Mouse (Mus musculus): ENCODE data around the gene Rps6kb2.
A peak's percentile ranks its signal among the peaks of the same experiment; 100 is the strongest.
"Not testable (repeated sequence)": the region's sequence is repeated elsewhere in the genome, so short reads cannot be mapped to it uniquely, and the experiment has no call there.

Rps6kb2 gene

GRCm38 (mm10) chr19:4142416-4143173, 20.6 kb downstream of the Rps6kb2 start:
- no peak for DNase-seq (ENCODE audit: low spot score)

GRCm38 (mm10) chr19:4140147-4140546, 23.0 kb downstream of the Rps6kb2 start:
- DNase-seq (ENCODE audit: low spot score) = no peak

DNA sequence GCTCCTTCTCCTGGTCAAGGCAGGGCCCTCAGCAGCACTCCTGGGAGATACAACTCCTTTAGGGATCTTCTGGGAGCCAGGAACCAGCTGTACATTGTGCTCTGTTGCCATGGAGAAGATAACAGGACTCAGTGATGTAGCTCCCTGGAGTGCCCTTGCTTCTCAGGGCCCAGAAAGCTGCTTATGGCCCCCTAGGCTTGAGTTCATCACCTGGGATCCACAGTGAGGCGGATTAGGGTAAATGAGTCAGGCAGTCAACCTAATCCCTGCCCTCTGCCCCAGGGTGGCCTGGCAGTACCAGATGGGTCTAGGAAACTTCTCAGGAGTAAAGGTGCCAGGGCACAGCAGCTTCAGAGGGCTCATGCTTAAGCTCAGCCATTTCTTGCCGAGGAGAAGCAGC, 23.7 kb downstream of the Rps6kb2 start, which contains the start of gene Gpr152:
Gene Gpr152 (plus strand): TSS at position 342 of the 400 bp plus-strand sequence.
- no peak for DNase-seq (ENCODE audit: low spot score)

- DNase-seq (ENCODE audit: low spot score) = no peak
These were observed 25.2 kb downstream of the Rps6kb2 start for GRCm38 (mm10) chr19:4137913-4138312.

DNA sequence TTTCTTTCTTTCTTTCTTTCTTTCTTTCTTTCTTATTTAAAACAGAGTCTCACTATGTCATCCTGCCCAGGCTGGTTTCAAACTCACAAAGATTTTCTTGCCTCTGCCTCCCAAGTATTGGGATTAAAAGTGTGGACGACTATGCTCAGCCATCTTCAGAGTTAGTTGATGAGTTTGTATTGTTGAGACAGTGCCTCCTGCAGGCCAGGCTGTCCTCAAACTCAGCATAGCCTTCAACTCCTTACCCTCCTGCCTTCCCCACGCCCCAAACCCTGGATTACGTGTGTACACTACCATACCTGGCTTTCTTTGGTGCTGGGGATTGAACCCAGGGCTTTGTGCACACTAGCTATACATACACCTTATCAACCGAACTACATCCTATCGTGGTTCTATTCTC, 26.7 kb downstream of the Rps6kb2 start:
- DNase-seq (ENCODE audit: low spot score) = no peak

- not testable (repeated sequence) for DNase-seq (ENCODE audit: low spot score)
These were observed 27.2 kb downstream of the Rps6kb2 start for GRCm38 (mm10) chr19:4135963-4136345.

- not testable (repeated sequence) for DNase-seq (ENCODE audit: low spot score)
These were observed 27.8 kb downstream of the Rps6kb2 start for GRCm38 (mm10) chr19:4135229-4135962.

- no peak for DNase-seq (ENCODE audit: low spot score)
These were observed 28.8 kb downstream of the Rps6kb2 start for GRCm38 (mm10) chr19:4134354-4134753.

- no peak for DNase-seq (ENCODE audit: low spot score)
These were observed 31.4 kb downstream of the Rps6kb2 start for GRCm38 (mm10) chr19:4131768-4132167.

DNA sequence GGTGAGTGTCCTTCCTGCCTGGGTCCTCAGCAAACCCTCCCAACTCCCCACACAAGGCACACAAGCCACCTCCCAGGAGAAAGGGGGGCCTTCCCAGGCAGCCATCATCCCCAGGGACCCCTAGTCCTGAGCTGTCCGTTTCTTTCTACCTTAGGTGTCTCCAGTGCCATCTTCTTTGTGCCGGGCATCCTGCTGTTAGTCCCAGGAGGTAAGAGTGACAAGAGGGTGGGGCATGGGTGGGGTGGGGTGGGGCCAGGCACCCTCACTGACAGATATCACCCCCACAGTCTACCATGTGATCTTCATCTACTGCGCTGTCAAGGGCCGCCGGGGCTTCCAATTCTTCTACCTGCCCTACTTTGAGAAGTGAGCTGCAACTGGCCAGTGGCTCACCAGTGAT, 32.1 kb downstream of the Rps6kb2 start:
- no peak for DNase-seq (ENCODE audit: low spot score)

- DNase-seq (ENCODE audit: low spot score) = no peak
These were observed 33.0 kb downstream of the Rps6kb2 start for GRCm38 (mm10) chr19:4130106-4130505.

GRCm38 (mm10) chr19:4129462-4129861, 33.7 kb downstream of the Rps6kb2 start:
- DNase-seq (ENCODE audit: low spot score) = no peak

DNA sequence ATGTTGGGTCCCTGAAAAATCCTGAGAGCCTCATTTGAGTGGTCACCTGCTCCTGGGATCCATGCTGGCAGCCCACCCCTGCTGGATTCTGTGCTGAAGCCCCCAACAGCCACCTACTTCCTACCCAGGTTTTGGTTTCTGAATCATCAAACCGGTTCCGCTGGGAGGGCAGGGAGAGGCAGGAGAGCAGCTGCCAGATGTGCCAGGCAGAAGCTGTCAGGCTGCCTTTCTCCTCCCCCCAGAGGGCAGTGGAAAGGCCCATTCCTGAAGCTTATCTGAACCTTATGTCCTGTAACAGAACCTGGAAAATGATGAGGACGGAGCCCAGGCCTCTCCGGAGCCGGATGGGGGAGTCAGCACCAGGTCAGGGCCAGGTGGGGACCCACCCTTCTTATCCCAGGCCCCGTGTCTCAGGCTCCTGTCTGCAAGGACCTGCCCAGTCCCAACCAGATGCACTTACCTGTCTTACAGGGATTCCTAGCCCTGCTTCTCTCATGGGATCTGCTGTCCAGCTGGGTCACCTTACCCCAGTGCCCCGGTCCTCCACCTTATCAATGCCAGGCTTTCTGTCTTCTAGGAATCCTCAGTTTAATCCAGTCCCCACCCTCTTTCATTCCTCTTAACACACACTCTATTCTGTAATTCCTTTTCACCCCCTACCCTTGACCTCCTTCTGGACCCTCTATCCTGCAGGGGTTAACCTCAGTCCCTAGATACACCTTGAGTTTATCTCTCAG, 36.2 kb downstream of the Rps6kb2 start:
- no peak for DNase-seq (ENCODE audit: low spot score)

- peak; percentile 98 for DNase-seq (ENCODE audit: low spot score)
These were observed 37.1 kb downstream of the Rps6kb2 start, which contains the start of gene Aip for GRCm38 (mm10) chr19:4125741-4126696. Gene Aip (minus strand): TSS chr19:4125858.

- DNase-seq (ENCODE audit: low spot score) = not testable (repeated sequence)
These were observed 37.9 kb downstream of the Rps6kb2 start for GRCm38 (mm10) chr19:4125268-4125667.

DNA sequence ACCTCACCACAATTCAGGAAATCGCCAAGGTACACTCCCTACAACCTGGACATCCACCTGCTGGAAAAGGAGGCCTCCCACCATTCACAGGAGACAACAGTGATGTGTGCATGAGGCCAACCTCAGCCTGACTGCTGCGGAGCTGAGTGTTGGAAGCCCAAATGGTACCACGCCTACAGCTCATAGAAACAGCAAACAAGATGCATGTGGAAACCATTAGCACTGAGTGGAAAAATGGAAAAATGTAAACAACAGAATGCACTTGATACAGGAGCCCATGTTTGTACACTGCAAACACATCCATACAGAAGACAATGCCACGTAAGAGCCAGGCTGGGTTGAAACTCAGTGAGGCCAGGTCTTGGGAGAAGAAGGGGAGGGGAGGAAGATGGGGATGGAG, 38.7 kb downstream of the Rps6kb2 start:
- DNase-seq (ENCODE audit: low spot score) = no peak

DNA sequence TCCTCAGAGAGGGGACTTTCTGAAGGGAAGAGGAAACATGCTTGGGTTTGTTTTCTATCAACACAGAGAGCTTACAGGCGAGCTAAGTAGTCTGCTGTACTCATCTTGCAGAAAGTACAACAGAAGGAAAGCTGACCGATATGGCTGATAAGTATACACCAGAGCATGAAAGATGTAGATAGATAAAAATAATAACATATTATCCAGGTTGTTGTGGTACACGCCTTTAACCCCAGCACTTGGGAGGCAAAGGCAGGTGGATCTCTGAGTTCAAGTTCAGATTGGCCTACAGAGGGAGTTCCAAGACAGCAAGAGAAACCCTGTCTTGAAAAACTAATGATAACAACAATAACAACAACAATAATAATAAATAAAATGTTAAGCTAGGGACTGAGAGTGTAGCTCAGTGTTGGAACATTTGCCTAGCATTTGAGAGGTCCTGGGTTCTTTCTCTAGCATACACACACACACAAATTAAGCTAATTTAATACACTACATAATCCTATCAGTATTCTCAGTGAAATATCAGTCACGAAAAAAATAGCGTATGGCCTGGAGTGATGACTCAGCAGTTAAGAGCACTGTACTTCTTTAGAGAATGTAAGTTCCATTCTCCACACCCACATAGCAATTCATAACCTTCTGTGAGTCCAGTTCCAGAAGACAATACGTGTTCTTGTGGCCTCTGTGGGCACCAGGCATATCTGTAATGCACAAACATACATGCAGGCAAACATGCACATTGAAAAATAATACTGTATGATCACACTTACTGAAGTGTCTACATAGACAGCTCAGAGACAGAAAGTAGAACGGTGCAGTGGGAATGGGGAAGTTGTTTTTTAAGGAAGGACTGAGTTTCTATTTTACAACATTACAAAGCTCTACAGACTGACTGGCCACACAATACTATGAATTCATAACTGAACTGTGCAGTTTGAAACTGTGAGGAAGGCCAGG, 40.5 kb downstream of the Rps6kb2 start:
- DNase-seq (ENCODE audit: low spot score) = no peak

- DNase-seq (ENCODE audit: low spot score) = not testable (repeated sequence)
These were observed 41.3 kb downstream of the Rps6kb2 start for GRCm38 (mm10) chr19:4121896-4122295.

DNA sequence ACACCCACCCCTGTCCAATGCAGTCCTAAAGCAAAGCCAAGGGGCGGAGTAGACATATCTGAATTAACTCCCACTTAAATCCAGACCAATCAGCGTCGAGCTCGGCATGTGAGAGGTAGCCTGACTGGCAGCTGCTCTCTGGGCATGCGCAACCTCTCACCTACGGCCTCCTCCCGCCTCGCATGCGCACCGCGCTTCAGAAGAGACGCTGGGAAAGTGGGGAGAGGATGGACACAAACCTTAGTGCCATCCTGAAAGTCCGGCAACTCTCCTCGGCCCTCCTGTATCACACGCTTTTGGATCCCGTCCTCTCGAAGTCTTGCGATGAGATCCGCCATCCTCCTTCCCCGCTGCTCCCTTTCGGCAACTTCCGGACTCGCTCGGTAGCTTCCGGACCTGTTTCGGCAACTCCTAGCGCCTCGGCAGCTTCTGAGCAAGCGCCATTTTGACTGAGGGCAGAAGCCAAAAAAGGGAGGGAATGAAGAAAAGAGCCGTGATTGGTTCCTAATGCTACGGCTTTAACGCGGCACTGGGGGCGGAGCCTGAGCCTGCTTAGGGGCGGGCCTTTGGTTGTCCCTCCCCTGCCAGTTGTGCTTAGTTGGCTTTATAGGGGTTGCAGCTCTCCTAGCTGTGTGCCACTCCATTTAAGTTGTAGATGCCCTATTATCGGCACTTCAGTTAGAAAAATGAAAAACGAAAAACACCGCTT, 41.9 kb downstream of the Rps6kb2 start:
- peak; percentile 99 for DNase-seq (ENCODE audit: low spot score)

GRCm38 (mm10) chr19:4120496-4120895, 42.7 kb downstream of the Rps6kb2 start:
- DNase-seq (ENCODE audit: low spot score) = no peak
